Mouse (Mus musculus) WW6 (cell line): Measurements from ENCODE around the gene Acot3.
"Not testable (repeated sequence)": the region's sequence is repeated elsewhere in the genome, so short reads cannot be mapped to it uniquely, and the experiment has no call there.

Source experiments
- DNase-seq: peaks from one replicate; pipeline ENCODE4 v3.0.0-alpha.2; 2013; ENCODE audit warnings: low read depth, low spot score

Gene Acot3

GRCm38 (mm10) chr12:84042248-84042647, 9.7 kb upstream of the Acot3 start:
- no peak for DNase-seq

GRCm38 (mm10) chr12:84044045-84044444, 7.9 kb upstream of the Acot3 start:
- DNase-seq, result no peak

- DNase-seq, result no peak
Measured at GRCm38 (mm10) chr12:84046906-84047305, 5.0 kb upstream of the Acot3 start.

- not testable (repeated sequence) for DNase-seq
Measured at GRCm38 (mm10) chr12:84050744-84051143, 1.2 kb upstream of the Acot3 start.

GRCm38 (mm10) chr12:84052609-84053008, 665 bp downstream of the Acot3 start:
- no peak for DNase-seq

GRCm38 (mm10) chr12:84053173-84053572, 1.2 kb downstream of the Acot3 start:
- no peak for DNase-seq

GRCm38 (mm10) chr12:84053679-84054391, 1.9 kb downstream of the Acot3 start:
- no peak for DNase-seq

- no peak for DNase-seq
Measured at GRCm38 (mm10) chr12:84060946-84061345, 9.0 kb downstream of the Acot3 start.

GRCm38 (mm10) chr12:84062336-84062735, 10.4 kb downstream of the Acot3 start:
- no peak for DNase-seq

- DNase-seq, result no peak
Measured at GRCm38 (mm10) chr12:84063228-84063627, 11.3 kb downstream of the Acot3 start.

- no peak for DNase-seq
Measured at GRCm38 (mm10) chr12:84063833-84064232, 11.9 kb downstream of the Acot3 start.

- DNase-seq, result no peak
Measured at GRCm38 (mm10) chr12:84064621-84065020, 12.7 kb downstream of the Acot3 start.

GRCm38 (mm10) chr12:84067752-84068151, 15.8 kb downstream of the Acot3 start:
- DNase-seq, result no peak

GRCm38 (mm10) chr12:84068296-84068695, 16.4 kb downstream of the Acot3 start:
- DNase-seq, result no peak

GRCm38 (mm10) chr12:84068986-84069385, 17.0 kb downstream of the Acot3 start, which contains the start of gene Acot5:
Acot5 (plus strand) TSS chr12:84069325.
- DNase-seq, result no peak

GRCm38 (mm10) chr12:84069582-84069981, 17.6 kb downstream of the Acot3 start:
- not testable (repeated sequence) for DNase-seq

- no peak for DNase-seq
Measured at GRCm38 (mm10) chr12:84071696-84072095, 19.8 kb downstream of the Acot3 start.

GRCm38 (mm10) chr12:84077371-84077990, 25.5 kb downstream of the Acot3 start:
- DNase-seq, result no peak

- DNase-seq, result no peak
Measured at GRCm38 (mm10) chr12:84083842-84084241, 31.9 kb downstream of the Acot3 start.

GRCm38 (mm10) chr12:84084581-84084980, 32.6 kb downstream of the Acot3 start:
- no peak for DNase-seq

- DNase-seq, result not testable (repeated sequence)
Measured at GRCm38 (mm10) chr12:84094666-84095065, 42.7 kb downstream of the Acot3 start.

GRCm38 (mm10) chr12:84099605-84100004, 47.7 kb downstream of the Acot3 start:
- no peak for DNase-seq

GRCm38 (mm10) chr12:84100071-84100470, 48.1 kb downstream of the Acot3 start:
- DNase-seq, result no peak
